Mouse (Mus musculus): ENCODE measurements around the gene Ttc23. TPM values are rescaled to one million over a fixed set of nuclear protein-coding genes. Genes with fewer than 3 reads are reported as not detected.

Ttc23 gene
- total RNA-seq, 2 experiments from 2014 or later: 26.5 to 33.2 TPM

DNA sequence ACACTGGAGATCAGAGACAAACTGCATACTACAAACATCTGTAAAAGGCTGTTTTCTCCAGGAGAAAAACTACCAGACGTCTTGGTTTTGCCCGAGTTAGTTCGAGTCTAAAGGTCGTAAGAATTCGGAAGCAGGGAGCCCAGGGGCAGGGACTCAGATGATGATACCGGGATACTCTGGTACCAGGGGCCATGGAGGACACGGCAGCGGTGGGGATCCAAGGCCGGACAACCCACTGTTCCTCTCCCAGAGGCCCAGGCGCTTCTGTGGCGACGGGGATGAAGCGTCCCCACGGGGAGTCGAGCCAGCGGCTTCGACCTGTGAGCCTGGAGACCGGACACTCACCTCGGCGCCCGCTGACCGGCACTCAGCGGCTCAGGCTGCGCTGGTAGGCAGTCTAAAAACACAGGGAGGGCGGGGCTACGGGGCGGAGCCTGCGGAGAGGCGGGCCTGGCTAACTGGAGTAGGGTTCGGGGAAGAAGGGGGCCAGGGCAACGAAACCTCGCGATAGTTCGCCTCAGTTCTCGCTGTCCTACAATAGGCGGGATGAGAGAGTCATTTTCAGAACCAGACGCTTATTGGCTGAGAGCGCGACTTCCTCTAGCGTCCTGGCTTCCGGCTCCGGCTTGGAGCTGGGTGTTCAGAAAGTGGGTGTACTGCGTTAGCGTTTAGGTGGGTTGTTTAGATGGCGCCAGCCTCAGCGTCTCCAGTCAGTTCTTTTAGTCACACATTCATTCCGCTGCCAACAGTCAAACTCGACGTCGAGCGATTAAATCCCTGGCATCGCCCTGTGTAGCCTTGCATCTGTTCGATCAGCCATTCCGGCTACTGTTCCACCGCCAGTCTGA is 2.2 kb upstream of the Ttc23 start, which contains the start of gene Lrrc28:
Lrrc28 (minus strand) TSS at position 436 of the 848 bp plus-strand sequence.
- peak; percentile 98 to 99 for DNase-seq (ENCODE audit: low spot score in 2 of 2)

DNA sequence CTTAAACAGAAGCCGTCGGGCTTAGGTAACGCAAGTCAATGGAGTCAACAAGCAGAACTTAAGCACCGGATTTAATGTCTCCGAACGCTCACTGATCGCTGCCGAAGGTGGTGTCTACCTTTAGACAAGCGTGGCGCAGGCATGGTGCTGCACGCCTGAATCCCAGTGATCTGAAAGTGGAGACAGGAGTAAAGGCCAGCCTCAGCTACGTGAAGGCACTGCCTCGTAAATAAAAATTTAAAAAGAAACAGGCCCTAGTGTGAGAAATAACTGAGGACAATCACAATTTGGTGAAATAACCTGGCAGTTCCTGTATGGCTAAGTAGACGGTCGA is 1.6 kb upstream of the Ttc23 start:
- no peak for DNase-seq (ENCODE audit: low spot score in 2 of 2)

DNA sequence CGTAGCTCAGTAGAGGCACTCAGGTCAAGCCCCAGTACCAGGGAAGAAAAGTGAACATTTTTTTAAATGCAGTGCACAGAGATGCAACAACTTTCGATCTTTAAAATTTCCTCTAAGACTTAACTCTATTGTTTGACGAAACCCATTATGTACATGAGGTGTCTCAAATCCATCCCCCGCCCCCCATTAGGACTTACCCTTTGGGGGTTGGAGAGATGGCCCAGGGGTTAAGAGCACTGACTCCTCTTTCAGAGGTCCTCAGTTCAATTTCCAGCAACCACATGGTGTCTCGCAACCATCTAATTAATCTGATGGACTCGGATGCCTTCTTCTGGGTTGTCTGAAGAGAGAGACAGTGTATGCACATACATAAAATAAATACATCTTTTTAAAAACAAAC is 1.1 kb upstream of the Ttc23 start:
- DNase-seq (ENCODE audit: low spot score in 2 of 2): no peak

DNA sequence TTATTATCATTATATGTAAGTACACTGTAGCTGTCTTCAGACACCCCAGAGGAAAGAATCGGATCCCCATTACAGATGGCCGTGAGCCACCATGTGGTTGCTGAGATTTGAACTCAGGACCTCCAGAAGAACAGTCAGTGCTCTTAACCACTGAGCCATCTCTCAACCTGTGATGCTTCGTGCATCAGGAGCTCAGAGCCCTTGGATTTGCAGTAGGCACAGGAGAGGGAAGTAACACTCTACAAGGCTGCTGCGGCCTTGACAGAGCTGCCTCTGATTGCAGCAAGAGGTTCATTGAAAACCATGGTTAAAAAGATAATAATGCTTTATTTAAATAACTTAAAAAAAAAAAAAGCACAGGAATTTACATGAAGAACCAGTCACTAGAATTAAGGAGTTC is 1.2 kb downstream of the Ttc23 start:
- DNase-seq (ENCODE audit: low spot score in 2 of 2): no peak

DNA sequence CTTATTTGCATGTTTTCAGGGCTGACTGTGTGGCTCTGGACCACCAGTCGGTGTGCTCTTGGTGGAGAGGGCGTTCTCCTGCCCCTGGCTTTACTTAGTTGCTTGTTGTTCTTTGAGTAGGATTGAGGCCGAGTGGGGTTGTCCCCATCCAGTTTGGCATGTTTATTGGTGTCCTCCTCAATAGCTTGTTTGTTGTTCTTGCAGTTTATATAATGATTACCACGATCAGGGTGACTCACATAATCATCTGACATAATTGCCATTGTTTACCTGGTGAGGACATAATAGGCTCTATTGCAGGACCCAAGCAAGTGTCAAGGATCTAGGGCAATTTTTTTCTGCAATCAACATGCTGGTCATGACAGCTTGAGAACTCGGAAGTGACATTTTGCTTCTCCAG is 5.0 kb downstream of the Ttc23 start:
- DNase-seq (ENCODE audit: low spot score in 2 of 2): no peak

DNA sequence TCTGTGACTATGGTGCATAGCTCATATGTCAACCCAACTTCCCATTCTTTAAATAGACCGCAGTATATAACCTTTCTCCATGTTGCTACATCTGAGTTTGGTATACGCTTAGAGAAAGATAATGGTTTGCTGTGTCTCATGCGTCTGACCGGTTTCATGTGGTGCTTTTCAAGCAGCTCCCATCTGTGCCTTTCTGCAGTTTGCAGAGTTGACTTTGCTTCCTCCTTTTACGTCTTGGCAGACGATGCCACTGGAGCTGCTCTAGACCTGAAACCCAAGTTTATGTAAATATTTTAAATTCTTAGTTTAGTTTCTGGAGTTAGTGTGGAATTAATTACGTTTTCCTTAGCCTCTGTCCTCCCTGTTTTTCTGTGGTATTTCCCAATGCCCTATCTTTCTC is 7.5 kb downstream of the Ttc23 start:
- no peak for DNase-seq (ENCODE audit: low spot score in 2 of 2)

DNA sequence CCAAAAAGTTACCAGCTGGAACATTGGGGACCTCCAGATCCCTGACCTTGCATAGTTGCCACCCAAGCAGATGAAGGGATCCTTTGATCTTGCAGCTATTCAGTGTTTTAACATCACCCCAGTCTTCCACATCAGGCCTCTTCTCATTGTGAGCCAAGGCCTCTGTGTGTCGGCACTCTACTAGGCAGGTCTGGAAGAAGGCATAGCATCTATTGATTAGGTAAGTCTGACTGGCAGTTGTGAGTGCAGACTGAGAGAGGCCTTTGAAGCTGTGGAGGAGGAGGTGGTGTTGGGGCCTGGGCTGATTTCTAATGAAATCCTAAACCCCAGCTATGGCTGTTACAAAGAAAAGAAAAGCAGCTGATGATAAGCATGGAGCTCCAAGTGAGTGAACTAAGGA is 8.0 kb downstream of the Ttc23 start:
- DNase-seq (ENCODE audit: low spot score in 2 of 2): no peak

DNA sequence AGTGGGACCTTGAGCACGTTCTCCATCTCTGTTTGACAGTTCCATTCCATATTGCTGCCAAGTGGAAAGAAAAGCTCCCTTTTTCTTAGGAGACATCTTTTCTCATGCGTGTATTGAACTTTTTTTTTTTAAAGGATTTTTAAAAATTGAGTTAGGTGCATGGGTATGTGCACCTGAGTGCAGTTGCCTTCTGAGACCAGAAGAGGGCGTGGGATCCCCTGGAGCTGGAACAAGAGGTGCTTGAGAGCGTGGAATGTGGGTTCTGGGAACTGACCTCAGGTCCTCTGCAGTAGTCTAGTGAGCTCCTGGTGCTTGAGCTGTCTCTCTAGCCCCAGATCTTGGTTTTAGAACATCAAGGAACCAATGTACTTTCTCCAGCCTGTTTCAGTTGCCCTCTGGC is 10.9 kb downstream of the Ttc23 start:
- no peak for DNase-seq (ENCODE audit: low spot score in 2 of 2)

DNA sequence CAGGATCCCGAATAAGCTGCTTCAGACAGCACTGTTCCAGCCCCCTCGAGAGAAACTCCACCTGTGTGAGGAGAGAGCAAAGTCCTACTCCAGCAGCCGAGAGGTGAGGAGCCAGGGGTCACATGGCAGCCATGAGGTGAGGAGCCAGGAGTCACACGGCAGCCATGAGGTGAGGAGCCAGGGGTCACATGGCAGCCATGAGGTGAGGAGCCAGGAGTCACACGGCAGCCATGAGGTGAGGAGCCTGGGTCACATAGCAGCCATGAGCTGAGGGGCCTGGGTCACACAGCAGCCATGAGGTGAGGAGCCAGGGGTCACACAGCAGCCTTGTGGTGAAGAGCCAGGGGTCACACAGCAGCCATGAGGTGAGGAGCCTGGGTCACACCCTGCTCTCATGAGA is 15.2 kb downstream of the Ttc23 start:
- DNase-seq (ENCODE audit: low spot score in 2 of 2): no peak

DNA sequence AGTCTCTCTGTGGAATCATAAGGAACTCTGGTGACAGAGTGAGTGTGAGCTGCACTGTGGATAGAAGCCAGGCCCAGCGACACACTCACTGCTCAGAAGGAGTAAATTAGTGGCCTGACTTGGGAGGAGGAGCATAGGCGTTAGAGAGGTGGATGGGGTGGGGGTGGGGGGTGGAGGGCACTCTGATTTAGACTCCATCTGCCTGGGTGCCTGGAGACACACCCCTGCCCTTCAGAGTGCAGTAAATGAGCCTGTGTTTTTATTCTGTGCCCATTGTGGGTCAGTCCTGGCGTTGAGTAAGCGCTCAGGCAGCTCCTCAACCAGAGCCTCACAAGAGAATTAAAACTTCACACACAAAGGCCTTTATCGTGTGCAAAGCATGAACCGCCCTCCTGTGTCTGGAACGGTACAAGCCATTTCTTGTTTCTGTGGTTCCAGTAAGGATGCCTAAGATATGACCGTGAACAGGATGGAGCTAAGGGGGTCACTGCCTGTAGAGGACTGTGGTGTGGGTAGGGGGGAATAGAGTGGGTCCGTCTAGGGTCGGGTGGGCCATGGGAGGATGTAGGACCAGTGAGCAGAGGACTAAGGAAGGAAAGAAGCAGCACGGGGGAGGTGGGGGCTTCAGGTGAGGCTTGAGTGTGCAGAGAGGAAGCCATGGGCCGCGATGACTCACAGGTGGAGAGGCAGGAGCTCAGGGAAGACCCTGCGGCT is 16.9 kb downstream of the Ttc23 start:
- no peak for DNase-seq (ENCODE audit: low spot score in 2 of 2)

DNA sequence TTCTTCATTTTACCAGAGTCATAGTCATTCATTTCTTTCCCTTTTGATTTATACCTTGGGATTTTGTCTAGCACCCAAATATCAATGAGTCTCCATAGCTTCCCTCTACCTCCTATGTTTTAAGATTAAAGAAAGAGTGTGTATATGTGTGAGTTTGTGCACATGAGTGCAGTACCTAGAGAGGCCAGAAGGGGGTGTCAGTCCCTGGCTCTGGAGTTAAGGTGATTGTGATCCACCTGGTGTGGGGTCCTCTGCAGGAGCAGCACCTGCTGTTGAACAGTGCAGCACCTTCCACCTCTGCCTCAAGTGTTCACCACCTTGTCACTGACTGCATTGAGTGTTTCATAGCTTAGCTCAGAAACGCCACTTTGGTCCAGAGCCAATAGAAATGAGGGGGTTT is 23.8 kb downstream of the Ttc23 start:
- DNase-seq (ENCODE audit: low spot score in 2 of 2): no peak

DNA sequence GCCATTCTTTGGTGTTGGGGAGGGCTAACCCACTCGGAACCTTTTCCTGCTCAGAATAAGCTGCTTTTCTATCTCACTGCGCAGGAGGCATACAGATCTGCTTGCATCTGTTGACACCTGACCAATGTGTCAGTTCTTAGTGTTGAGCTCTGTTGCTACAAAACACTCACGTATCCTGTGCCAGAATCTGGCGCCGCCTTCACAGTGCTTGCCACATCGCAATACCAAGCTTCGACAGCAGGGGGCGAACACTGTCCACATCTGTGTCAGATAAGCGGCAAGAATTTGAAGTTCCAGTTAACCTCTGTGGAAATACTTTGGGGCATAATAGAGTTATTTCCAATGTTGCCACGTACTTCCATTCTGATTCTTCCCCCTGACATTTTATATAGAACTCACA is 25.4 kb downstream of the Ttc23 start:
- DNase-seq (ENCODE audit: low spot score in 2 of 2): peak; percentile 95

DNA sequence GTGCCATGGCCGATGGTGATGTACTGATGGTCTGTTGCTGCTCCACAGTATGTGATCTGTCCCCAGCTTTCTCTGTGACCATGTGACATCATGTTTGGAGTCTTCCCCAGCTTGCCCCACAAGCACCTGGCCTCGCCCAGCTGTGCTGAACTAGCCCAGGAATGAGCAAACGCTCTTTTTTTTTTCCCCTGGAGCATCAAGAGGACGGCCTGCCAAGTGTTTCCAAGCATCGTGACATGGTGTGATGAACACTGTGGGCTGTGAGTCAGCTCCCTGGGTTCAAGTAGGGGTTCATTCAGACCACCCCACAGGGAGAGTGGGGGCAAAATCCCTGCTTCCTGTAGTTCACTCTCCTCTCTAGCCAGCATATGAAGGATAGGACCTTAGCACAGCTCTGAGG is 26.4 kb downstream of the Ttc23 start:
- no peak for DNase-seq (ENCODE audit: low spot score in 2 of 2)

DNA sequence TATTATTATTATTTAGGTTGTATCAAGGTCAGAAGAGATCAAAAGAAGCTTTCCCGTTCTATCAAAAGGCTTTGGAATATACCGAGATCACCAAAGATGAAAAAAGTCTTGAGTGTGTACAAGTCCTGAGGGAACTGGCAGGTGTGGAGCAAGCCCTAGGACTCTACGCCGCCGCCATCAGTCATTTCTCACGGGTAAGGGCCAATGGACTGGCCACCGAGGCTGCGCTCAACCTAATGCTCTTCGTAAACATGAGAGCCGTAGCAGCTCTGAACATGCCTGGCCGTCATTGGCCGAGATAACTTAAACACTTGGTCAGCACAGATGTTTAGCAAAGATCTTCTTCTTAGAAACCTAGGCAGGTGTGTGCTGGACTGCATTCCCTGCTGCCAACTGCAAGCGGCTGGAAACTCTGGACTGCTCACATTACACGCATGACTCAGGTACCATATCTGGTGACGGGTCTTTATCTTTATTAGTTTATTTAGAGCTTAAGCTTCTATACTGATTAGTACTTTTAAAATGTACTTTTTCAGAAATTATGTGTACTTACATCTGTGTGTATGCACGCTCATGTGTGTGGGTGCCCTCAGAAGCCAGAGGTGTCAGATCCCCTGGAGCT is 31.8 kb downstream of the Ttc23 start:
- no peak for DNase-seq (ENCODE audit: low spot score in 2 of 2)

DNA sequence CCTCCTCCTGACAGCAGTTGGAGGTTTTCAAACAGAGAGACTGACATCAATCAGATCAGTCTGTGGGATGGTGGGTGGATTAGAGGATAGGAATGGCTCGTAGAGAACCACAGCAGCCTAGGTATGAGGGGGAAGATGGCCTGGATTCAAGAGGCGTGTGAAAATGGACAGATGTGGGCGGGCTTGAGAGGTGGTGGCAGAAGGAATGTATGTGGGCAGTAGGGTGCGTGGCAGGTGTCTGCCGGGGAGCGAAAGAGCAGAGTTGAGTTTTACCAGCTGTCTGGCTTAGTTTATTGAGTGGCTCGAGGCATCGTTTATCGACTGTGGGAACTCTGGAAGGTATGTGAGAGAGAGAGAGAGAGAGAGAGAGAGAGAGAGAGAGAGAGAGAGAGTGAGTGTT is 33.9 kb downstream of the Ttc23 start:
- DNase-seq (ENCODE audit: low spot score in 2 of 2): no peak

DNA sequence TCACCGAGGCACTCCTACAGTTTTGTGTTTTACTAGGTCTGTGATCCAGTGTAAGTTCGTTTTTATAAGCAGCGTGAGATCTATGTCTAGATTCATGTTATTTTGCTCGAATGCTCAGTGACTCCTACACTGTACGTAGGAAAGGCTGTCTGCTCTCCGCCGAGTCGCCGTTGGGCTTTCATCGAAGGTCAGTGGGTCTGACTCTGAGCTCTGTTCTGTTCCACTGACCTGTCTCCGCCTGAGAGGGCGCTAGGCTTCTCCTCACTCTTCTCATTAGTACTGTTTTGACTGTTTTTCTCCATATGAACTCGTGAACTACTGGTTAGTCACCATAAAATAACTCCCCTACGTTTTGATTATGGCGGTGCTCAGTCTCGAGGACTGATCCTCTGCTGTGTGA is 35.8 kb downstream of the Ttc23 start:
- no peak for DNase-seq (ENCODE audit: low spot score in 2 of 2)

DNA sequence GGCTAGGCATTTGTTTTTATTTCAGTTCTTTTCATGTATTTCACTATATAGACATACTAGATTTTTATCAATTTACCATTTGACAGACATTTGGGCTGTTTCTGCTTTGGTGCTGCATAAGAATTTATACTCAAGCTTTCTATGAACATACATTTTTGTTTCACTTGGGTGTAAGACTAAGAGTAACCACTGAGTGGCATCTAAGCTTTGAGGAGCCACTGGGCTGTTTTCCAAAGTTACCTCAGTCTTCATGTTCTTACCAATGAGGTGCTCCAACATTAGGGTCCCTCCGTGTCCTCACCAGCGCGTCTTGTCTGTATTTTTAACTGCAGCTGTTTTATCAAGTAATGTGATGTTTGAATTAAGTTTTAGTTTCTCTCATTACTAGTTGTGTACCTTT is 39.3 kb downstream of the Ttc23 start:
- no peak for DNase-seq (ENCODE audit: low spot score in 2 of 2)

DNA sequence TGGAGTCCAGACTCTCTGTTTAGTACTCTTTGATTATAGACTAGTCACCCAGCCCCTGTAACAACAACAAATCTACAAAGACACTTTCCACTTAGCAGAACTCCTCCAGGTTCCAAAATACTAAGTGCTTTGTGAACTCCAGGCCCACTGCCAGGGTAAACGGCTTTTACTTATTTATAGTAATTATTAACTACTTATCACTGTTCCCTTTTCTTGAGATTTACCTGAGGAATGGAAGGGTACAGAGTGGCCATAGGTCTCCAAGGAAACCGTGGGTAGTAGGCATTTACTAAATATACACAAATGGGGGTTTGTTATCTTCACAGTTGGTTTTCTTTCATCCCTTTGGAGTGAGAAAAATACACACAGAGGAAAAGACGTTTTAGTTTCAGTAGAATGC is 41.1 kb downstream of the Ttc23 start:
- no peak for DNase-seq (ENCODE audit: low spot score in 2 of 2)

DNA sequence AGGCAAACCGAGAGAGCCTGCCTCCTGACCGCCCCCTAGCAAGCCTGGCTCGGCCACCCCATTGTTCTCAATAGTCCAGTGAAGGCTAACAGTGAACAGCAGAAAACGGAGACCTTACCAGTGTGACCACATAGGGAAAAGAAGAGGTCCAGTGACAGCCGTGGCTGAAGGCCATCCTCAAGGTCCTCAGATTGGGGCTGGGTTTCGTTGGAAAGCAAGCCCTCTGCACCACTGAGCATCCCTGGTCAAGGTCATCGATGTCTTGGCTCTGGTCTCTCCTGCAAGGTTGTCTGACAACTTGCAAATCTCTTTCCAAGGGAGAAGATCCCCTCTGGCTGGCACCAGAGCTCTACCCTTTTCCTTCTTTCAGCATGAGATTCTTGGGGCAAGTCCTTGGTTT is 42.6 kb downstream of the Ttc23 start:
- no peak for DNase-seq (ENCODE audit: low spot score in 2 of 2)

DNA sequence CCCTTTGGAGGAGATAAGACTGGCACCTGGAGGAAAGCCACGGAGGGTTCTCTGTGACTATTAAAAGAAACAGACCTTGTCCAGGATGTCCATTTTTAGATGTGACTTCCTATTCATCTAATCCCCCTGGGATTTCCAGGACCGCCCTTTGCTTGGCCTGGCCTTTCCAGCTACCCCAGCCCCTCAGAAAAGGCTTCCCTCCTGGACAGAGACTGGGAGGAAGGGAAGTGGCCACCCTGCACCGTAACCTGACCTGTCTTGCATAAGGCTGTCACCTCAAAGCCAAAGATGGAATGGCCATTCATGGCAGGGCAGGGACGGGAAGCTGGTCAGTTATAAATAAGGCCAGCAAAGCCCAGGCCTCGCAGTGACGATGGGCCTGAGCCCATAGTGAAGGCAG is 43.8 kb downstream of the Ttc23 start:
- no peak for DNase-seq (ENCODE audit: low spot score in 2 of 2)

DNA sequence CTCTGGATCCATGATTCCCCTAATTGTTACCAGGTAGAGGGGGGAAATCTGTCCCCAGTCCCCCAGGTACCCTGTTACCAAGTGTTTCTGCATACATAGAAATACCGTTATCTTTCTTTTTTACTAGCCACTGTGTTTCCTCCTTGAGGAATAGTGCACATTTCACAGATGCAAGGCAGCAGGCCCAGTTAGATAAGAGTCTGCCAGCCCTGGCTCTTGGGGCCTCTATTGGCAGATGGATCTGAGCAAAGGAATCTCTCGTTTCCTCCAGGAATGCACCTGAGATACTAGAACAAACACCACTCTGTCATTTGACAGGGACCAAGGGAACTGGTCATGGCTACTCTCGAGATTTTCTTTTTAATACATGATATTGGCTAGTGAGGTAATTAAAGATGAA is 44.9 kb downstream of the Ttc23 start:
- no peak for DNase-seq (ENCODE audit: low spot score in 2 of 2)

DNA sequence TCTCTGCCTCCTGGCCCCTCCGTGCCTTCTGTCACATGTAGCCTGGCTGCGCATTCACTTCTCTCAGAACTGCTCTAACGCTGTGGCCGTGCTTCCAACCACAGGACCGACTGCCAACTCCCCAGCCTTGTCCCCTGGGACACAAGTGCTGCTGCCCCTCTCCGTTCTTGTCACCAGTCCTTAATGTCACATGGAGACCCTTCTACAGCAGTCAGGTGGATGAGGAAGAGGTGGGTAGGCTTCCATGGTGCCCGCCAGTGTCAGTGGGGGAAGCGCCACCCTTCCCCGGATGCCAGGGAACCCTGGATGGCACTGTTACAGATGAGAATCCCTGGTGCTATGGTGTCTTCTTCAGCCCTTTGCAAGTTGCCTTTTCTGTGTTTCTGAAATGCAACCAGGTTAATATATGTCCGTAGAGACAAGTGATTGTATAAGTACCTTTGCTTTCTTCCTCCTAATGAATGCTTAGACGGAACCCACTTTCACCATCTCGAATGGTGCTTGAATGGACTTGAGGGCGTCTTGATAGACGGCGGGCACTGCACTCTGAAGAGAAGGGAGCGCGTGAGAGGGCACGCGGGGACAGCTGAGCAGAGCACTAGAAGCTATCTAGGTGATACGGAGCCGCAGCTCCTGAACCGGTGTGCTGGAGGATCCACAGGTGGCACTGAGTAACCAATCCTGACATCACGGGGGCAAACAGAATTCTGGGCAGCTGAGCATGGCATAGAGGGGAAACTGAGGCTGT is 45.8 kb downstream of the Ttc23 start:
- no peak for DNase-seq (ENCODE audit: low spot score in 2 of 2)

Measured in gastrocnemius, postnatal 4 days (tissue).